Mouse (Mus musculus) stomach, embryonic 16.5 days (tissue): ENCODE results near the gene Smyd2. TPM values are rescaled to one million over a fixed set of nuclear protein-coding genes. Genes with fewer than 3 reads are reported as not detected.

Source experiments
- ATAC-seq: fragments of 200-750 bp; cut with Nextera tagmentation; 2 replicates; pipeline ENCODE4 v1.8.0; 2017; ENCODE audit warnings: moderate number of reproducible peaks, moderate TSS enrichment; ENCODE audit not compliant: insufficient read depth, low FRiP score
- H3K27ac ChIP-seq: fragments of 300-500 bp; sonication (generic); 2 replicates; pipeline ENCODE4 v1.5.1; 2014; ENCODE audit warnings: low read length
- H3K27me3 ChIP-seq: fragments of 300-500 bp; sonication (generic); 2 replicates; pipeline ENCODE4 v1.6.1; 2014; ENCODE audit warnings: low read length, control low read depth, mixed read lengths; ENCODE audit not compliant: control insufficient read depth, insufficient read depth
- H3K36me3 ChIP-seq: fragments of 300-500 bp; sonication (generic); 2 replicates; pipeline ENCODE4 v1.6.1; 2014; ENCODE audit warnings: low read length; ENCODE audit not compliant: control insufficient read depth, insufficient read depth
- H3K4me1 ChIP-seq: fragments of 300-500 bp; sonication (generic); 2 replicates; pipeline ENCODE4 v1.6.1; 2014; ENCODE audit warnings: low read length, control low read depth, mixed read lengths; ENCODE audit not compliant: control insufficient read depth, insufficient read depth
- H3K4me2 ChIP-seq: fragments of 300-500 bp; sonication (generic); 2 replicates; pipeline ENCODE4 v1.6.1; 2014; ENCODE audit warnings: low read depth, low read length, mixed read lengths
- H3K4me3 ChIP-seq: fragments of 300-500 bp; sonication (generic); replicated peaks from 2 replicates; pipeline ENCODE4 v1.5.1; 2014; ENCODE audit warnings: mild to moderate bottlenecking, low read length
- H3K9ac ChIP-seq: fragments of 300-500 bp; sonication (generic); 2 replicates; pipeline ENCODE4 v1.6.1; 2014; ENCODE audit warnings: low read length
- H3K9me3 ChIP-seq: fragments of 300-500 bp; sonication (generic); replicated peaks from 2 replicates; pipeline ENCODE4 v1.6.1; 2016; ENCODE audit warnings: low read length, control low read depth; ENCODE audit not compliant: control insufficient read depth
- WGBS: fragments of 180-500 bp; shearing (Covaris S2); extraction: QIAGEN DNeasy Blood & Tissue Kit; methylation state at CpG from one replicate; pipeline ENCODE4 v1.1.7; 2014; 5-methylcytosine and 5-hydroxymethylcytosine counted together
- polyA plus RNA-seq: library from polyadenylated mRNA; unstranded; fragments of >200 nt; fragmentation: Nextera tagmentation; extraction: Ambion mirVana; gene quantifications from 2 replicates; pipeline ENCODE4 v1.2.1, GENCODE M21; 2015

Gene Smyd2
- polyA plus RNA-seq, 1 experiment from 2014 or later, result 79.8 TPM

DNA sequence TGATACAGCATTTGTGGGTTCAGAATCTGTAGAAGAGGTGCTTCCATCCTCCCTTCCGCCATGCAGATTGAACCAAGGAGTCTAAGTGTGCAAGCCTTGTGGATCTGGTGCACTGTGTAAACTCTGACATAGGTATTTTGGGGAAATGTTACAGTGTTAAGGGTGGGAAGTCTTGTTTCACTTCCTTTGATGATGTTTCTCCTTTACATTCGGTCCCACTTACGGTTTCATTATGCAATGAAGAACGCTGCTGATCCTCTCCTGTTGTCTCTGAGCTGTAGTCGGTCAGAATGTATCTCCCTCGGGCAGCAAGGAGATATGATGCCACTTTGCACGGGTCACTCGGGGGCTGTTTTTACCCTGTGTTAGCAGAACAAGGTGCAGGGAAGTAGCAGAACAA, 50.5 kb downstream of the Smyd2 start:
- WGBS, result 85% methylated on average over 8 of the region's 8 CpGs
- Histone ChIP-seq H3K9ac (no peak overlapping the region), H3K27me3 (no peaks in the 10 kb centered on the region), H3K27ac (no peak overlapping the region), H3K4me3 (no peak overlapping the region), H3K4me2 (no peak overlapping the region), H3K9me3 (no peaks in the 10 kb centered on the region), H3K4me1 (peaks cover 25% of the 10 kb centered on the region), H3K36me3 (peaks cover 6% of the 10 kb centered on the region; the same call in 1 of the 2 replicates)
- ATAC-seq, result no peak

- Histone ChIP-seq H3K9me3 (no peaks in the 10 kb centered on the region), H3K4me1 (peaks cover 28% of the 10 kb centered on the region), H3K4me2 (no peak overlapping the region), H3K9ac (no peak overlapping the region), H3K36me3 (peaks cover 6% of the 10 kb centered on the region; the same call in 1 of the 2 replicates), H3K4me3 (no peak overlapping the region), H3K27me3 (no peaks in the 10 kb centered on the region), H3K27ac (no peak overlapping the region)
- 73% methylated on average over 8 of the region's 8 CpGs for whole genome bisulfite sequencing
- ATAC-seq, result no peak
Measured at GRCm38 (mm10) chr1:189870539-189870938, 51.6 kb downstream of the Smyd2 start.

- Histone ChIP-seq H3K9ac (no peak overlapping the region), H3K4me2 (no peak overlapping the region), H3K9me3 (no peaks in the 10 kb centered on the region), H3K4me1 (peaks cover 23% of the 10 kb centered on the region), H3K36me3 (peaks cover 6% of the 10 kb centered on the region; the same call in 1 of the 2 replicates), H3K4me3 (no peak overlapping the region), H3K27ac (no peak overlapping the region), H3K27me3 (no peaks in the 10 kb centered on the region)
- no peak for ATAC-seq
- WGBS, result 92% methylated on average over 18 of the region's 18 CpGs
Measured at GRCm38 (mm10) chr1:189869651-189870270, 52.4 kb downstream of the Smyd2 start.

DNA sequence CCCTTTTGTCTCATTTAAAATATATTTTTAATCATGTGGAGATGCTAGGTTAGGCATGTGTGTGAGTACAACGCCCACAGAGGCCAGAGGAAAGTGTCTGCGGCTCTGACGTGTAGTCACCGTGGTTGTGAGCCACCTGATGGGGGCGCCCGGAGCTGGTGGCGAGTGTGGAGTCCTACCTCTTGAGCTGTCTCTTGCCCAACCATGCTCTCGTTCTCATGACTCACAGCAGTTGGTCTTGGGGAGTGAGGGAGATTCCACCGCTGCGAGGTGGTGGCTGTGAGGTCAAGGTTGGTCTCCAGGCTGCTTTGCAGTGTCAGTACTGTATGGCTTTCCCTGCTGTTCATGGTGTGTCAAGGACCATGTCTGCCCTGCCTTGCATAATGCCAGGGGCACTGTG, 54.1 kb downstream of the Smyd2 start:
- H3K9me3 ChIP-seq, result no peaks in the 10 kb centered on the region
- no peak overlapping the region for H3K4me2 ChIP-seq
- H3K9ac ChIP-seq, result no peak overlapping the region
- peaks cover 18% of the 10 kb centered on the region for H3K4me1 ChIP-seq
- peaks cover 12% of the 10 kb centered on the region for H3K36me3 ChIP-seq
- no peak for ATAC-seq
- no peak overlapping the region for H3K27ac ChIP-seq
- H3K4me3 ChIP-seq, result no peak overlapping the region
- 77% methylated on average over 10 of the region's 10 CpGs for WGBS
- no peaks in the 10 kb centered on the region for H3K27me3 ChIP-seq

DNA sequence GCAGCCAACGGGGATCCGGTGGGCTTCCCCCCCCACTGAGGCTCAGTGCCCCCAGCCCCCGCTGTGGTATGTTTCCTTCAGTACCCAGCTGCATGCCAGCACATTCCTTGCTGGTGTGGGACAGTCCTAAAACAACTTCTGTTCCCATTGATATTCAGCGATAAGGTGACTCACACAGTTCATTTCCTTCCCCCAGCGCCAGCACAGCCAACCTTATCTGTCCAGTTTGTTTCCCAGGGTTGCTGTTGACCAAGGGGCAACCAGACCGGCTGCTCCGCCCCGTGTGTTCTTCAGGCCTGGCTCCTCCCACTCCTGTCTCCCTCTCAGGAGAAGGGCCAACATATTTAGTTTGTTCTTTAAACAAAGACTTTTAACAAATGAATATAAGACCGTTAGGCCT, 54.7 kb downstream of the Smyd2 start:
- Histone ChIP-seq H3K9ac (no peak overlapping the region), H3K27me3 (no peaks in the 10 kb centered on the region), H3K27ac (peak overlapping the region; percentile 75), H3K4me2 (peak overlapping the region; percentile 3; the same call in 1 of the 2 replicates), H3K9me3 (no peaks in the 10 kb centered on the region), H3K36me3 (peaks cover 16% of the 10 kb centered on the region), H3K4me1 (peaks cover 18% of the 10 kb centered on the region), H3K4me3 (no peak overlapping the region)
- whole genome bisulfite sequencing, result 25% methylated on average over 9 of the region's 9 CpGs
- ATAC-seq, result peak; percentile 91

- H3K9ac ChIP-seq, result no peak overlapping the region
- ATAC-seq, result peak; percentile 22
- 22% methylated on average over 5 of the region's 5 CpGs for WGBS
- H3K4me2 ChIP-seq, result peak overlapping the region; percentile 3; the same call in 1 of the 2 replicates
- H3K27me3 ChIP-seq, result no peaks in the 10 kb centered on the region
- no peak overlapping the region for H3K4me3 ChIP-seq
- peaks cover 18% of the 10 kb centered on the region for H3K4me1 ChIP-seq
- peaks cover 16% of the 10 kb centered on the region for H3K36me3 ChIP-seq
- peak overlapping the region; percentile 75 for H3K27ac ChIP-seq
- H3K9me3 ChIP-seq, result no peaks in the 10 kb centered on the region
Measured at GRCm38 (mm10) chr1:189867034-189867433, 55.1 kb downstream of the Smyd2 start.

DNA sequence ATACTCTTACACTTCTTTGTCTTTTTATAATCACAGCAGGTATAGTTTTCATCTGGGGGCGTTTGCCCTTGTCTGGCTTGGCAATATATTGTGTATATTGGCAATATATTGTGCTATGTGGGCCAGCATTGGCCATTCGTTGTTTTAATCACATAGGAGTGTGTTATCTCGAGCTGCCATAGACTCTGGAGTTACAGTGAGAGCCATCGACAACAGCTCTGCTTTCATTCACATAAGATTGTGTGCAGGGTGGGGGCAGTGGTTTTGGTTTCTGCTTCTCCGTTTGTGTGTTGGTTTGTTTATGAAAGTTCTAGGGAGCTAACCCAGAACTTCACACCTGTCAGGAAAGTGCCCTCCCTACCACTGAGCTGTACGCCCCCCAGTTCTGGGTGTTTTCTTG, 55.5 kb downstream of the Smyd2 start:
- H3K4me3 ChIP-seq, result no peak overlapping the region
- H3K36me3 ChIP-seq, result peaks cover 14% of the 10 kb centered on the region
- H3K9me3 ChIP-seq, result no peaks in the 10 kb centered on the region
- peaks cover 18% of the 10 kb centered on the region for H3K4me1 ChIP-seq
- peak overlapping the region; percentile 75 for H3K27ac ChIP-seq
- H3K27me3 ChIP-seq, result no peaks in the 10 kb centered on the region
- no peak overlapping the region for H3K4me2 ChIP-seq
- WGBS, result 60% methylated on average over 6 of the region's 6 CpGs
- H3K9ac ChIP-seq, result no peak overlapping the region
- ATAC-seq, result no peak

DNA sequence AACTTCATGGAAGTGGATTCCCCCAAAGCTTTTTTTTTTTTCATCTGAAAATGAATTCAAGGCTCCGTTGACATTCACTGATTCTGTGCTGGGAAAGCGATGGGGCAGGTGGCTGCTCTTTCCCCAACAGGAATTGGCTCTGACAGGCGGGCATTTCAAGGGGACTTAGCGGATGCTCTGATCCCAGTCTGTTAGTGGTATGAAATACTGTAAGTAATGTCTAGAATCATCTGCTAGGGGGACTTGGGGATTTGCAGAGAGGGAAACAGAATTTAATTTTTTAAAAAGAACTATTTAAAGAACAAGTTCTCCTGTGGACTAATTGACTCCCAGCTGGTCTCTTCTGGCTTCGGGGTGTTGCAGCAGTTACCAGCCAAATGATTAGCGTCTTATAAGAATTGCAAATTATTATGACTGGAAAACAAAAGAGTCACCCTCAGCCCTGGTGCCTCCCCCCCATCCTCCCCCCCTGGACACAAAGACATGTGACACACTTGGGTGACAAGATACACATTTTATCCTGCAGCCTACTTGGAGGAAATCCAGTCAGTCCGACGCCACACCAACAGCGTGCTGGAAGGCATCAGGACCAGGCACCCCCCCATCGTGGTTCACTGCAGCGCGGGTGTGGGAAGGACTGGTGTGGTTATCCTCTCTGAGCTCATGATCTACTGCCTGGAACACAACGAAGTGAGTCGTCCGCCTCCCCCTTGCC, 57.2 kb downstream of the Smyd2 start:
- Histone ChIP-seq H3K4me3 (no peak overlapping the region), H3K9me3 (no peaks in the 10 kb centered on the region), H3K36me3 (peaks cover 13% of the 10 kb centered on the region), H3K4me1 (peaks cover 24% of the 10 kb centered on the region), H3K4me2 (no peak overlapping the region), H3K27me3 (no peaks in the 10 kb centered on the region), H3K27ac (no peak overlapping the region), H3K9ac (no peak overlapping the region)
- ATAC-seq, result no peak
- WGBS, result 82% methylated on average over 15 of the region's 15 CpGs

DNA sequence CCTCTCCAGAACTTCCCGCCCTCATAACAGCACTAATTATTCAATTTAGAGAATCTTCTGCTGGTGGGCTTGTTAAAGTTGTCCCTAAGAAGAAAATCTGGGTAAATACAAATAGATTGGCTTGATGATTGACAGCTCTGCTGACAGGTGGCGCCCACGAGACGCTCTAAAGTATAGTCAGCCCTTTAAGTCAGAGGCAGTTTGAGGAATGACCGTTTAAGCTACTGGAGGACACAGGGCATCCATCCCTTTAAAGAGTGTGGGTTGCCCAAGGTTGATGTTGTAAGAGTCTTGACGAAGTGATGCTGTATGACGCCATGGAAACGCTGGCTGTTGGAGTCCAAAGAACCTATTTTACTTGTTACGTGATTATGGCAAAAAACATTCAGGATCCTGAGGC, 57.9 kb downstream of the Smyd2 start:
- H3K4me2 ChIP-seq, result no peak overlapping the region
- peaks cover 26% of the 10 kb centered on the region for H3K4me1 ChIP-seq
- 76% methylated on average over 9 of the region's 9 CpGs for WGBS
- no peak overlapping the region for H3K4me3 ChIP-seq
- ATAC-seq, result no peak
- H3K36me3 ChIP-seq, result peaks cover 9% of the 10 kb centered on the region
- H3K9ac ChIP-seq, result no peak overlapping the region
- H3K27ac ChIP-seq, result no peak overlapping the region
- H3K9me3 ChIP-seq, result no peaks in the 10 kb centered on the region
- no peaks in the 10 kb centered on the region for H3K27me3 ChIP-seq
